Comparison of ENCODE assay signal across 8 mouse cellular contexts in the genomic region with DNA sequence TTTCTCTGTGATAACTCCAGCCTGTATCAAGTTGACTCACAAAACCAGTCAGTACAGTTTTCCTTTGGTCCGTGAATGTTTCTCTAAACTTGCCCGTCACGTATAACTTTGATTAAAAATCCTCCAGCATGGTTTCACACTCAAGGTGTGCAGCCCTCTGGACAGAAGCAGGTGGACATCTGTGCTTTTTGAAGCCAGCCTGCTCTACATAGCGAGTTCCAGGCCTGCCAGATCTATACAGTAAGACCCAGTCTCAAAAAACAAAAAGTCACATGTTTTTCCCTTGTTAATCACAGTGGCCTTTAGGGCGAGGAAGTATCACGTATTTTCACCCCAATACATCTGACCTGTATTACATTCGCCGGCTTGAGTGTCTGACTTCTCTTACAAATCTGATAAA. TPM values are rescaled to one million over a fixed set of nuclear protein-coding genes. Genes with fewer than 3 reads are reported as not detected.
DNase-seq lines count a peak whose midpoint lies in the region; ATAC-seq and TF ChIP-seq lines count a peak whose summit lies in the region.

No protein-coding gene starts in this region.

- DNase-seq in kidney, postnatal 0 days (ENCODE audit: low spot score), result no peak
- no peak for DNase-seq in kidney, adult 8-10 months
- DNase-seq in hindbrain, postnatal 0 days (ENCODE audit: low spot score), result no peak
- no peak for DNase-seq in midbrain, postnatal 0 days (ENCODE audit: low spot score)
- no peak for DNase-seq in frontal cortex, postnatal 10 days (ENCODE audit: low spot score in 2 of 2)
- no peak for DNase-seq in layer of hippocampus, adult 8-10 months (ENCODE audit: low spot score in 2 of 2)
- DNase-seq in thymus, postnatal 36 days, result no peak

- no peaks in the 10 kb centered on the region for H3K9me3 ChIP-seq in kidney, postnatal 0 days (replicated peaks; ENCODE audit: low read length)
- H3K9me3 ChIP-seq in embryonic facial prominence, embryonic 12.5 days, result no peaks in the 10 kb centered on the region
- no peaks in the 10 kb centered on the region for H3K9me3 ChIP-seq in hindbrain, postnatal 0 days (ENCODE audit: low read length)
- no peaks in the 10 kb centered on the region for H3K9me3 ChIP-seq in midbrain, postnatal 0 days (ENCODE audit: low read length)

- no peak for TF ChIP-seq CTCF in kidney, postnatal 0 days (IDR thresholded peaks at IDR 0.05; ENCODE audit: low read depth)
- TF ChIP-seq CTCF in hindbrain, postnatal 0 days (IDR thresholded peaks at IDR 0.05; ENCODE audit: low read depth), result no peak
- TF ChIP-seq CTCF in midbrain, postnatal 0 days (IDR thresholded peaks at IDR 0.05), result no peak

- peak overlapping the region; percentile 19; the same call in 1 of the 2 replicates for H3K27ac ChIP-seq in kidney, postnatal 0 days
- H3K27ac ChIP-seq in embryonic facial prominence, embryonic 12.5 days, result no peak overlapping the region
- H3K27ac ChIP-seq in hindbrain, postnatal 0 days, result no peak overlapping the region; the same call in 1 of the 2 replicates
- no peak overlapping the region for H3K27ac ChIP-seq in midbrain, postnatal 0 days (ENCODE audit: low read depth, low read length)

- ATAC-seq in kidney, postnatal 0 days (replicated peaks; ENCODE audit: low FRiP score, low read depth), result no peak
- ATAC-seq in embryonic facial prominence, embryonic 12.5 days (ENCODE audit: insufficient number of reproducible peaks, insufficient read depth, low FRiP score, low TSS enrichment), result no peak
- 0 out of 2 replicates have a peak, but pooled peaks have one; percentile 11 for ATAC-seq in hindbrain, postnatal 0 days
- peak; percentile 36; the same call in 1 of the 2 replicates for ATAC-seq in midbrain, postnatal 0 days (ENCODE audit: low FRiP score)

- 14% methylated on average over 8 of the region's 8 CpGs for WGBS in kidney, postnatal 0 days
- WGBS in embryonic facial prominence, embryonic 12.5 days, result 23% methylated on average over 8 of the region's 8 CpGs
- 27% methylated on average over 8 of the region's 8 CpGs for WGBS in hindbrain, postnatal 0 days
- WGBS in midbrain, postnatal 0 days, result 20% methylated on average over 8 of the region's 8 CpGs

- peaks cover 3% of the 10 kb centered on the region; the same call in 1 of the 2 replicates for H3K36me3 ChIP-seq in kidney, postnatal 0 days (ENCODE audit: insufficient read depth, low read length)
- peaks cover 21% of the 10 kb centered on the region for H3K36me3 ChIP-seq in embryonic facial prominence, embryonic 12.5 days
- peaks cover 10% of the 10 kb centered on the region; the same call in 1 of the 2 replicates for H3K36me3 ChIP-seq in hindbrain, postnatal 0 days (ENCODE audit: insufficient read depth, low read length)
- H3K36me3 ChIP-seq in midbrain, postnatal 0 days (ENCODE audit: insufficient read depth, low read length), result peaks cover 5% of the 10 kb centered on the region

- peak overlapping the region; percentile 85 for H3K4me3 ChIP-seq in kidney, postnatal 0 days (replicated peaks; ENCODE audit: low read depth, low read length)
- peak overlapping the region; percentile 89 for H3K4me3 ChIP-seq in embryonic facial prominence, embryonic 12.5 days
- peak overlapping the region; percentile 78 for H3K4me3 ChIP-seq in hindbrain, postnatal 0 days (ENCODE audit: low read length)
- peak overlapping the region; percentile 94 for H3K4me3 ChIP-seq in midbrain, postnatal 0 days (ENCODE audit: low read depth, low read length)

- peak overlapping the region; percentile 78 for H3K9ac ChIP-seq in kidney, postnatal 0 days (ENCODE audit: low read depth, low read length)
- H3K9ac ChIP-seq in embryonic facial prominence, embryonic 12.5 days, result peak overlapping the region; percentile 87
- peak overlapping the region; percentile 75 for H3K9ac ChIP-seq in hindbrain, postnatal 0 days (replicated peaks; ENCODE audit: low read length)
- peak overlapping the region; percentile 84 for H3K9ac ChIP-seq in midbrain, postnatal 0 days (replicated peaks; ENCODE audit: low read length, poor library complexity, severe bottlenecking)

- no peaks in the 10 kb centered on the region for H3K27me3 ChIP-seq in kidney, postnatal 0 days (ENCODE audit: insufficient read depth, low read length)
- no peaks in the 10 kb centered on the region for H3K27me3 ChIP-seq in embryonic facial prominence, embryonic 12.5 days
- H3K27me3 ChIP-seq in hindbrain, postnatal 0 days (ENCODE audit: insufficient read depth, low read length), result no peaks in the 10 kb centered on the region
- no peaks in the 10 kb centered on the region for H3K27me3 ChIP-seq in midbrain, postnatal 0 days (ENCODE audit: insufficient read depth, low read length)

- peak overlapping the region; percentile 67 for H3K4me2 ChIP-seq in kidney, postnatal 0 days (ENCODE audit: low read length)
- H3K4me2 ChIP-seq in embryonic facial prominence, embryonic 12.5 days (replicated peaks), result peak overlapping the region; percentile 60
- H3K4me2 ChIP-seq in hindbrain, postnatal 0 days (ENCODE audit: low read depth, low read length), result peak overlapping the region; percentile 81
- peak overlapping the region; percentile 59 for H3K4me2 ChIP-seq in midbrain, postnatal 0 days (ENCODE audit: low read depth, low read length, poor library complexity, severe bottlenecking)

- no peaks in the 10 kb centered on the region for H3K4me1 ChIP-seq in kidney, postnatal 0 days (replicated peaks; ENCODE audit: insufficient read depth, low read length)
- peaks cover 8% of the 10 kb centered on the region for H3K4me1 ChIP-seq in embryonic facial prominence, embryonic 12.5 days
- peaks cover 3% of the 10 kb centered on the region for H3K4me1 ChIP-seq in hindbrain, postnatal 0 days (ENCODE audit: insufficient read depth, low read length)
- no peaks in the 10 kb centered on the region for H3K4me1 ChIP-seq in midbrain, postnatal 0 days (ENCODE audit: insufficient read depth, low read length)

RNA-seq across cellular contexts. Expression of a gene that starts 0.5 kb away (rescaled TPM):
- 2.0 and 2.1 TPM in 2 replicates for polyA plus RNA-seq in kidney, postnatal 0 days (2015; fragmentation: Nextera tagmentation; extraction: Ambion mirVana)
- 0.79 TPM in 1 of 2 replicates, not detected in the other for polyA plus RNA-seq in embryonic facial prominence, embryonic 12.5 days (2016; fragmentation: Nextera tagmentation; extraction: Ambion mirVana)
- total RNA-seq in hindbrain, postnatal 0 days (2014; rRNA removed), result 0.52 TPM in 1 of 2 replicates, not detected in the other
- polyA plus RNA-seq in hindbrain, postnatal 0 days (2015; fragmentation: Nextera tagmentation; extraction: Ambion mirVana), result 0.86 and 1.5 TPM in 2 replicates
- total RNA-seq in midbrain, postnatal 0 days (2014; rRNA removed), result 1.6 and 1.9 TPM in 2 replicates
- polyA plus RNA-seq in midbrain, postnatal 0 days (2015; fragmentation: Nextera tagmentation; extraction: Ambion mirVana), result 0.77 and 1.2 TPM in 2 replicates
- total RNA-seq in layer of hippocampus, adult 8-10 months (2022), result 1 to 10 TPM in 1 of 4 experiments, under 1 TPM in 1, not detected in 2; 0.68 to 1.3 TPM

RNA-seq across cellular contexts. Expression of a gene that starts 0.9 kb away (rescaled TPM):
- 32.8 and 34.9 TPM in 2 replicates for polyA plus RNA-seq in kidney, postnatal 0 days (2015; fragmentation: Nextera tagmentation; extraction: Ambion mirVana)
- polyA plus RNA-seq in embryonic facial prominence, embryonic 12.5 days (2016; fragmentation: Nextera tagmentation; extraction: Ambion mirVana), result 44.9 and 48.9 TPM in 2 replicates
- 25.4 and 40.4 TPM in 2 replicates for total RNA-seq in hindbrain, postnatal 0 days (2014; rRNA removed)
- polyA plus RNA-seq in hindbrain, postnatal 0 days (2015; fragmentation: Nextera tagmentation; extraction: Ambion mirVana), result 32.0 and 34.4 TPM in 2 replicates
- total RNA-seq in midbrain, postnatal 0 days (2014; rRNA removed), result 43.3 and 44.1 TPM in 2 replicates
- polyA plus RNA-seq in midbrain, postnatal 0 days (2015; fragmentation: Nextera tagmentation; extraction: Ambion mirVana), result 38.0 and 39.6 TPM in 2 replicates
- 10 to 100 TPM; 15.0 to 24.3 (median 19.4) TPM for total RNA-seq in layer of hippocampus, adult 8-10 months (2022)

RNA-seq across cellular contexts. Expression of a gene that starts 16.8 kb away (rescaled TPM):
- 8.6 and 8.9 TPM in 2 replicates for polyA plus RNA-seq in kidney, postnatal 0 days (2015; fragmentation: Nextera tagmentation; extraction: Ambion mirVana)
- polyA plus RNA-seq in embryonic facial prominence, embryonic 12.5 days (2016; fragmentation: Nextera tagmentation; extraction: Ambion mirVana), result 9.1 TPM in 2 replicates
- 15.7 and 17.8 TPM in 2 replicates for total RNA-seq in hindbrain, postnatal 0 days (2014; rRNA removed)
- 6.1 and 6.3 TPM in 2 replicates for polyA plus RNA-seq in hindbrain, postnatal 0 days (2015; fragmentation: Nextera tagmentation; extraction: Ambion mirVana)
- 17.4 and 21.0 TPM in 2 replicates for total RNA-seq in midbrain, postnatal 0 days (2014; rRNA removed)
- polyA plus RNA-seq in midbrain, postnatal 0 days (2015; fragmentation: Nextera tagmentation; extraction: Ambion mirVana), result 5.4 and 5.5 TPM in 2 replicates
- 10 to 100 TPM; 44.3 to 51.8 (median 48.5) TPM for total RNA-seq in layer of hippocampus, adult 8-10 months (2022)

RNA-seq across cellular contexts. Expression of a gene that starts 28.4 kb away (rescaled TPM):
- 0.32 and 0.41 TPM in 2 replicates for polyA plus RNA-seq in kidney, postnatal 0 days (2015; fragmentation: Nextera tagmentation; extraction: Ambion mirVana)
- polyA plus RNA-seq in embryonic facial prominence, embryonic 12.5 days (2016; fragmentation: Nextera tagmentation; extraction: Ambion mirVana), result not detected in 2 replicates
- total RNA-seq in hindbrain, postnatal 0 days (2014; rRNA removed), result 0.68 and 0.86 TPM in 2 replicates
- polyA plus RNA-seq in hindbrain, postnatal 0 days (2015; fragmentation: Nextera tagmentation; extraction: Ambion mirVana), result 1.0 and 1.4 TPM in 2 replicates
- total RNA-seq in midbrain, postnatal 0 days (2014; rRNA removed), result 1.7 and 2.2 TPM in 2 replicates
- 1.3 and 1.8 TPM in 2 replicates for polyA plus RNA-seq in midbrain, postnatal 0 days (2015; fragmentation: Nextera tagmentation; extraction: Ambion mirVana)
- total RNA-seq in layer of hippocampus, adult 8-10 months (2022), result under 1 TPM; 0.25 to 0.61 (median 0.41) TPM

RNA-seq across cellular contexts. Expression of a gene that starts 43.0 kb away (rescaled TPM):
- polyA plus RNA-seq in kidney, postnatal 0 days (2015; fragmentation: Nextera tagmentation; extraction: Ambion mirVana), result not detected in 2 replicates
- polyA plus RNA-seq in embryonic facial prominence, embryonic 12.5 days (2016; fragmentation: Nextera tagmentation; extraction: Ambion mirVana), result not detected in 2 replicates
- total RNA-seq in hindbrain, postnatal 0 days (2014; rRNA removed), result not detected in 2 replicates
- polyA plus RNA-seq in hindbrain, postnatal 0 days (2015; fragmentation: Nextera tagmentation; extraction: Ambion mirVana), result not detected in 2 replicates
- not detected in 2 replicates for total RNA-seq in midbrain, postnatal 0 days (2014; rRNA removed)
- not detected in 2 replicates for polyA plus RNA-seq in midbrain, postnatal 0 days (2015; fragmentation: Nextera tagmentation; extraction: Ambion mirVana)
- not detected for total RNA-seq in layer of hippocampus, adult 8-10 months (2022)

Comparison
In these comparisons a context has a peak if more than half of its experiments do, and no peak if none do; other contexts are left out.
1. ATAC-seq: peak in hindbrain, postnatal 0 days (single experiment) and midbrain, postnatal 0 days (single experiment); none in kidney, postnatal 0 days (single experiment) and embryonic facial prominence, embryonic 12.5 days (single experiment).
2. Peak in every context shown above with its lines, with median percentiles within 50 percentile points of each other: H3K4me2 ChIP-seq, H3K4me3 ChIP-seq and H3K9ac ChIP-seq.